Mouse (Mus musculus) right cerebral cortex, postnatal 36 days (tissue): Measurements from ENCODE around the gene Thop1.

Experiments used
- DNase-seq, 2 experiments: peaks; one replicate each; pipeline ENCODE4 v3.0.0; 2022; ENCODE audit warnings: low spot score in 2 of 2, mixed read lengths in 1 of 2

The Thop1 gene

GRCm38 (mm10) chr10:81106113-81106721 is 36.4 kb downstream of the Thop1 start:
- DNase-seq: peak; percentile 66

GRCm38 (mm10) chr10:81112946-81113345 is 43.1 kb downstream of the Thop1 start:
- no peak for DNase-seq

DNA sequence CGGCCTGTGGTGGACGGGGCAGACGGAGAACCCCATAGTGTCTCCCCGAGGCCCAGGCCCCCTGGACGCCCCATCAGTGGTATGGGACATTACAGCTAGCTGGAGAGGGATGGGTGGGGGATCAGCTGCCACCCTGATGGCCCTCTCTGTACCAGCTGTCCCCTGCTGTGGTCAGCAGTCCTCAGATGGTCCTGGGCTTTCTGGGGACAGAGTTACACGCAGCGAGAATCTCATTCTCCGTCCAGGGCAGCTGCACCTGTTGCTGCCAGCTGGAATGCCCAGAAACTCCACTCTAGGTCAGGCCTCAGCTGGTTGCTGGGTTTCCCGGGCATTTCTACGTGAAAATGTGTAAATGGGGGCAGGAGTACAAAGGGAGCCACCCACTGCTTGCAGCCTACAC is 49.8 kb downstream of the Thop1 start:
- DNase-seq: no peak

DNA sequence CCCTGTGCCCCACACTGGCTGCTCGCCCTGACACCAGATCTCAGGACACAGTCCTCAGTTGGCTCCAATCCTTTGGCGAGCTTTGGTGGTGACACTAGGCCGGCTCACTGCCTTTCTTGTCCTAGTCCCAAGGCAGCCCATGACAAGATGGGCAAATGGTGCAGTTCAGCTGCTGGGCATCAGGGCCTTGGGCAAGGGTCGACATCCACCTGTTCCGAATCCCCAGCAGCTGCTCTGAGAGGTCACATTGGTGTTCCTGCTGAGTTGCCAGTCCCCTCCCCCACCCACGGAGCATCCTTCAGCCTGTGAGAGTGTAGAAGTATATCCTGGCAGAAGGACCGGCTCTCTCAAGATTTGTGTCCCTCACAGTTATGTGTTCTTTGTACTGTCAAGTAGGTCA is 50.8 kb downstream of the Thop1 start:
- DNase-seq: no peak

- no peak for DNase-seq
Observed at GRCm38 (mm10) chr10:81122889-81123288, 53.1 kb downstream of the Thop1 start.

DNA sequence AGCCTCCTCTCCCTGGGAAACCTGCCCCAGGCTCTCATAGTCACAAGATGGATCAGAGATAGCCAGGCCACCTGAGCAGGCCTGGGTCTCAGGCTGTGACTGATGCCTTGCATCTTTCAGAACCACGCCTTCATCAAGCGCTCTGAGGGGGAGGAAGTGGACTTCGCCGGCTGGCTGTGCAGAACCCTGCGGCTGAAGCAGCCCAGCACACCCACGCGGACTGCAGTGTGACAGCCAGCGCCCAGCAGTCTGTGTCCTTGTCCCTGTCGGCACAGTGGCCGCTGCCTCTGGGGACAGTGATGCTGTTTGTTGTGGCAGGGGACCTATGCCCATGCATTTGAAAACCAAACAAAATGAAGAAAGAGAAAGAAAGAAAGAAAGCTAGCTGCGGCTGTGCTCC is 53.7 kb downstream of the Thop1 start:
- DNase-seq: peak in 1 of 2 experiments; percentile 54
